Mouse (Mus musculus): ENCODE results near the gene Sv2a.

DNA sequence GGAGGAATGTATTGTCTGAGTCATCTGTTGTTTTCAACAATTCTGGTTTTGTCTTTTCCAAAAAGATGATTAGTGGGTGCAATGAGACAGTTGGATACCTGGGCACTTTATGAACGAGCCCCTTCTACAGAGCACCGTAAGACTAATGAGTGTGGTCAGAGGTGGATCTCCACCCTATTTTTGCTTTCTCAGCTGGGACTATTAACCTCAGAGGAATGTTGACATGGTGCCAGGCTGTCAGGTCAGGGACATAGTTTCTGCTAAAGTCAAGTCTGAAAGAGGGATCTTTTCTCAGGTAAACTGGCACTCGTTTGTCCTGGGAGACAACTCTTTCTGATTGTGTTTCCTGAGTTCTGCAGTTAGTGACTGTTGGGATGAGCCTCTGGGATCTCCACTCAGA lies 45.9 kb upstream of the Sv2a start:
- TF ChIP-seq E2F4 (IDR thresholded peaks at IDR 0.05; ENCODE audit: insufficient read depth) (no peak), SRF (IDR thresholded peaks at IDR 0.05; ENCODE audit: control insufficient read depth, insufficient read length, low read depth) (no peak), POLR2A (IDR thresholded peaks at IDR 0.05; ENCODE audit: insufficient read length, low read depth) (no peak), MYOG (IDR thresholded peaks at IDR 0.05; ENCODE audit: control insufficient read depth in 1 of 3, insufficient read depth in 1 of 3, insufficient read length in 2 of 3, low read depth in 2 of 3) (no peak), MAX (IDR thresholded peaks at IDR 0.05; ENCODE audit: low read depth) (no peak), MYOD1 (IDR thresholded peaks at IDR 0.05; ENCODE audit: control insufficient read depth in 1 of 3, insufficient read length in 2 of 3, low read depth in 2 of 3) (no peak), POLR2AphosphoS2 (IDR thresholded peaks at IDR 0.05; ENCODE audit: insufficient read length, low read depth) (no peak), CEBPB (IDR thresholded peaks at IDR 0.05; ENCODE audit: insufficient read depth, poor library complexity, severe bottlenecking) (no peak), TCF3 (IDR thresholded peaks at IDR 0.05; ENCODE audit: insufficient read length, low read depth) (no peak), USF1 (IDR thresholded peaks at IDR 0.05; ENCODE audit: low read depth) (no peak), TCF12 (IDR thresholded peaks at IDR 0.05; ENCODE audit: insufficient read depth, poor library complexity, severe bottlenecking) (no peak)

All from myocyte (in vitro differentiated cells).